Mouse (Mus musculus): ENCODE data around the gene Igfbpl1. TPM values are rescaled to one million over a fixed set of nuclear protein-coding genes. Genes with fewer than 3 reads are reported as not detected.

The Igfbpl1 gene
- polyA plus RNA-seq, 1 experiment, result 0.42 TPM

DNA sequence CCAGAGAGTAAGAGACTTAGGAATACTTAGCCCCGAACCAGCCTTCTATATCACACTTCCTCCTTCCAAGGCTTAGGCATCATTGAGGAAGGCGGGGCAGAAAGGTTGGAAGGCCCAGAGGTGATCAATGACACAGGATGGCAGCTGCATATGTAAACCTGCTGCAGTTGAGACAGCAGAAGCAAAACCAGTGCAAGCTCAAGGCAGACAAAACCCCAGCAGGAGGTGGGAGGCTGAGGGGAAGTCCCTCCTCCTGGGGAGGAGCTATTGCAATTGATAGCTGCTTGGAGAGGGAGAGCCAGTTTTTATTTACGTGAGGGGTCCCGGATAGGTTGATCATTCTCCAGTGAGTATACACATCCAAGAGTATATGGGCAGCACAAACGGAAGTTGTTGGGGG is 6.7 kb upstream of the Igfbpl1 start:
- WGBS, result 36% methylated on average over 5 of the region's 5 CpGs
- no peaks in the 10 kb centered on the region for H3K4me1 ChIP-seq (ENCODE audit: control insufficient read depth, insufficient read depth, insufficient read length, low read length)
- no peaks in the 10 kb centered on the region for H3K36me3 ChIP-seq (ENCODE audit: control insufficient read depth, insufficient read depth, low read length)
- no peak overlapping the region for H3K4me3 ChIP-seq (ENCODE audit: low read depth, low read length)
- TF ChIP-seq CTCF (IDR thresholded peaks at IDR 0.05; ENCODE audit: extremely low read depth, insufficient read length, insufficient replicate concordance, low read depth, low read length) (no peak), POLR2A (IDR thresholded peaks at IDR 0.05; ENCODE audit: low read depth, low read length) (no peak)
- H3K27ac ChIP-seq (ENCODE audit: insufficient read depth, low read depth, low read length), result no peak overlapping the region
- peaks cover 3% of the 10 kb centered on the region; the same call in 1 of the 2 replicates for H3K27me3 ChIP-seq (ENCODE audit: control insufficient read depth, insufficient read depth, low read length)

DNA sequence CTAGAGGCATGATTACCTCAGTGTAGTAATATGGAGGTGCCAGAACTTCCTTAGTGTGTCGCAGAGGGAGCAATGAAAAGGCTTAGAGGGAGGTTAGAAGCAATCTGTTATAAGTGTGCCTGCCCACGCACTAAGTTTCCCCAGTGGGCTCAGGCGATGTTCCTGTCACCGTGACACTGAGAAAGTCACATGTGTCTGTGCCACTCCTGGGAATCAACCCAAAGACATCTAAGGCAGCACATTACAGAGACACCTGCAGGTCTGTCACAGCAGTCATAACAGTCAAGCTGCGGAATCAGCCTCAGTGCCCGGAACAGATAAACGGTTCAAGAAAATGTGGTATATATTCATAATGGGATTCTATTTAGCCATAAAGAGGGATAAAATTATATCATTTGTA is 5.3 kb upstream of the Igfbpl1 start:
- TF ChIP-seq POLR2A (IDR thresholded peaks at IDR 0.05; ENCODE audit: low read depth, low read length), result no peak
- TF ChIP-seq CTCF (IDR thresholded peaks at IDR 0.05; ENCODE audit: extremely low read depth, insufficient read length, insufficient replicate concordance, low read depth, low read length), result no peak
- H3K27ac ChIP-seq (ENCODE audit: insufficient read depth, low read depth, low read length), result no peak overlapping the region
- H3K4me1 ChIP-seq (ENCODE audit: control insufficient read depth, insufficient read depth, insufficient read length, low read length), result no peaks in the 10 kb centered on the region
- H3K36me3 ChIP-seq (ENCODE audit: control insufficient read depth, insufficient read depth, low read length), result no peaks in the 10 kb centered on the region
- H3K4me3 ChIP-seq (ENCODE audit: low read depth, low read length), result no peak overlapping the region
- H3K27me3 ChIP-seq (ENCODE audit: control insufficient read depth, insufficient read depth, low read length), result peaks cover 7% of the 10 kb centered on the region; the same call in 1 of the 2 replicates
- WGBS, result 91% methylated on average over 7 of the region's 7 CpGs

DNA sequence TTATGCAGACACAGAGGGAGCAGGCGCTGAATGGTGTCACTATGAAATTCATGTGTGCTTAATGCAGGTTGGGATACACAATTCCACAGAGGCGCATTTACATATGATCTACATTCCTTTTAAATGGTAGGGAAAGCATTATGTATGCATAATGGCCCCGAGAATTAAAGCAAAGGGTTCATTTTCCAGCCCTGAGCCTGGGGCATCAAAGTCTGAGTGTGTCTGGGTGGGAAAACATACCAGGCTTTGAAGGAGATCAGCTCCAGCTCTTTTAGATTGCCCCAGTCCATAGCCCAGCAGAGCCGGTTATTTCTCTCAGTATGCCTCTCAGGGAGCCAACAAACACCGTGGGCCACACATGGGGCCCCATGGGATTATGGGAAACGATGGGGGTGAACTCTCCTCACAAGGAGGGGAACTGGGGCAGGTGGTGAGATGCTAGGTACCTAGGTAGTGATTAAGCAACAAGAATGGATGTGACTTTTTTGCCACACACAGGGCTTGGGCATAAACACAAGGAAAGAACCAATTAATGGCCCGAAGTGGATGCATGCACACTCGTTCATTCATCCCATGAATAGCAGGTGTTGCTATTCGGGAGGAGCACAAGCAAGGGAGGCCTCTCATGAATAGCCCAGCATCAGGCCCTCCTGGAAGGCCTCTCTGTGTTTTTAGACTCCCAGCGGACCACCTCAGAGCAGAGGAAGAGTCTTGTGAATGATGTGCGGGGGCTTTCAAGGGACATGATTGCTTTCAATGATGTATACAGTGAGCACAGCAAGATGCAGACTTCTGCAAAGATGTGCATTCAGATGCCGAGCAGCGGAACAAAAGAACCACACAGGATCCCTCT is 3.4 kb upstream of the Igfbpl1 start:
- TF ChIP-seq POLR2A (IDR thresholded peaks at IDR 0.05; ENCODE audit: low read depth, low read length) (no peak), CTCF (IDR thresholded peaks at IDR 0.05; ENCODE audit: extremely low read depth, insufficient read length, insufficient replicate concordance, low read depth, low read length) (no peak)
- WGBS, result 71% methylated on average over 13 of the region's 13 CpGs
- H3K36me3 ChIP-seq (ENCODE audit: control insufficient read depth, insufficient read depth, low read length), result no peaks in the 10 kb centered on the region
- H3K4me3 ChIP-seq (ENCODE audit: low read depth, low read length), result no peak overlapping the region
- H3K4me1 ChIP-seq (ENCODE audit: control insufficient read depth, insufficient read depth, insufficient read length, low read length), result no peaks in the 10 kb centered on the region
- H3K27ac ChIP-seq (ENCODE audit: insufficient read depth, low read depth, low read length), result no peak overlapping the region
- peaks cover 20% of the 10 kb centered on the region for H3K27me3 ChIP-seq (ENCODE audit: control insufficient read depth, insufficient read depth, low read length)

DNA sequence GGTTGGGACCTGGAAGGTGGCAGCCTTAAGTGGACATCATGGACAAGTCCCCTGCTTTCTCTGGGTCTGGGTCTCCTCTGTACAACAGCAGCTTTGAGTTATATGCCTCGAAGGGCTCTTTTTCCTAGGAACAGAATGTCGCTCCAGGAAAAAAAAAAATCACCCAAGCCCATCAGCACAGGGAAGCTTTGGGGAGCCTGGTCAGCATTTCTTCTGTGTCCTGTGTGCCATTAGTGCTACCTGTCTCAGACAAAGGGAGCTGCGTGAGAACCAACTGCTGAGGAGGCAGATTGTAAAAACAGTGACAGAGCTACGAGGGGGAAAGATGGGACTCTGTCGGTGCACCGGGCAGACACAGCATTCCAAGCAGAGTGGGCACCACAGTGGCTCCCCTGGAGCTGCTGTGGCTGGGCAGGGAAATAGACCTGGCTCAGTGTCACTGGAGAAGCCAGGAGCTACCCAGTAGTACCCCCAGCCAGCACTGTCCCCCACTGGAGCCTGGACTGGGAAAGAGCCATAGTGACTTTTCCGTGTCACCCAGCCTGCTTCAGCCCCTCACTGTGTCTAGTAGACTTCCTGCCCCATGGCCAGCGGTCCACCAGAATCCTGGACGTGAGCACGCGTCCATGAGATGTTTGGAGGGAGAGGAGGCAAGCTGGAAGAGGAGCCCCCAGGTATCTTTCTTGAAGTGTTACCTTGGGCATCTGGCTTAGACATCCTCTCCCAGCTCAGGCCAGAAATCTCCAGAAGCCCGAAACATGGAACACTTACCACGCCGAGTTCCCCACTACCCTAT is 1.8 kb downstream of the Igfbpl1 start:
- Histone ChIP-seq H3K27me3 (ENCODE audit: control insufficient read depth, insufficient read depth, low read length) (peaks cover 24% of the 10 kb centered on the region), H3K4me1 (ENCODE audit: control insufficient read depth, insufficient read depth, insufficient read length, low read length) (no peaks in the 10 kb centered on the region; the same call in 1 of the 2 replicates), H3K4me3 (ENCODE audit: low read depth, low read length) (no peak overlapping the region), H3K36me3 (ENCODE audit: control insufficient read depth, insufficient read depth, low read length) (no peaks in the 10 kb centered on the region), H3K27ac (ENCODE audit: insufficient read depth, low read depth, low read length) (no peak overlapping the region)
- 43% methylated on average over 14 of the region's 14 CpGs for WGBS
- TF ChIP-seq POLR2A (IDR thresholded peaks at IDR 0.05; ENCODE audit: low read depth, low read length) (no peak), CTCF (IDR thresholded peaks at IDR 0.05; ENCODE audit: extremely low read depth, insufficient read length, insufficient replicate concordance, low read depth, low read length) (no peak)

DNA sequence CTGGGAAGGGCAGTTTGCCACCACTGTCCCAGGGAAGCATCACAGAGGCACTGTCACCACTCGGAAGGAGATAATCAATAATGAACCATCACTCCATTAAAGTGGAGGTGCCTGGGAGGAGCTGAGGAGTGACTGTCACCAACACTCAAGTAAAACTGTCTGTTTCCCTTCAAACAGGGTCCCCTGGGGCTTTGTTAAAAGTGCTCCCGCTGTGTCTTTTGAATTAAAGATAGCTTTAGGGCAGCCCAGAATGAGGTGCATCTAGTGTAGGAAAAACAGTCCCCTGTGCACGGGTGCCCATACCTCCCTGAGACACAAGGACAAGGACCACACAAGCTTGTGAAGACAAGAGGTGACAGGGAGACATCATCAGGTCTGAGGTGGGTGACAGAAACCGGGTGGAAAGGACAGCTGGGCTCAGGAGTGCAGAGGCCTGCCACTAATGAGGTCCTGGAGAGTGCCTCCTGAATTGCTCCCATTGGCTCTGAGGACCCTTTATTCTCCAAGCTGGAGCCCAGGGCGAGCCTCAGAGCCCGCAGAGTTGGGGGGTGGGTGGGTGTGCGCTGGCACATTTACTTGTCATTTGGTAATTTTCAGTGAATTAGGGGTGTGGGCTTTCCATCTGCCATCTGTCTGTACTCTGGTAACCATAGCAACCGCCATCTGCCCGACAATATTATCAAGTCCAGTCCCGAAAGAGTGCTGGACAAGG is 2.5 kb downstream of the Igfbpl1 start:
- peaks cover 24% of the 10 kb centered on the region for H3K27me3 ChIP-seq (ENCODE audit: control insufficient read depth, insufficient read depth, low read length)
- 29% methylated on average over 10 of the region's 10 CpGs for WGBS
- TF ChIP-seq POLR2A (IDR thresholded peaks at IDR 0.05; ENCODE audit: low read depth, low read length) (no peak), CTCF (IDR thresholded peaks at IDR 0.05; ENCODE audit: extremely low read depth, insufficient read length, insufficient replicate concordance, low read depth, low read length) (no peak)

DNA sequence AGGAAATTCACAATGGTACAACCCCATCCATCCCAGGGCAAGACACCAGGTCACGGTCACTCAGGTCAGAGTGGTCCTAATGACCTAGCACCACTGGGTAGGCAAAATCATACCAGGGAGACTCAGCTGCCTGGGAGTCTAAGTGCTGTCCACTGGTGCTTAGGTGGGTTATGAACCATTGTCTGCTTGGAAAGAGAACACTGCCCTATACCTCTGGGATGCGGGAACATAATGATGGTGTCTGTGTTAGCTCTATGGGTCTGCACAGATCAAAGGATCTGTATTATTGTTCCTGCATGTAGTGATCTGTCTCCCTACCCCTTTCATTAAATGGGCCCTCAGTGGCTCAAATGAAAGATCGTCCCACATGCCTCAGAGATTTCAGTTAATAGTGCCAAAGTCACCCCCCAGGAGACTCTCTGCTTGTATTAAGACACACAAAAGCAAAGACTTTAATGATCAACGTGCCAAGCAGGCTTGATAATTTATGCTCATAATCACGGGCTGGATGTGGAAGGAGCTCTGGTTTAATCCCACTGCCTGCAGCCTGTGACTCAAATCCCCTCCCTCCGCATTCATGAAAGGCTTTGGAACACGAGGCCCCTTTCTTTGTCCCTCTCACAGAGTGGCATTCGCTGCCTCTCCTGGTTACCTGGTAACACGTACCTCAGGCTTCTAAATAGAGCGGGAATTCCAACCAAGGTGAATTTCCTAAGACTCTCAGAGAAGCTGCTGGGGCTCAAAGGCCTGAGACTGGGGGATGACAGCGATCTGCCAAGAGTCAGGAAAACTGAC is 3.7 kb downstream of the Igfbpl1 start:
- WGBS, result 74% methylated on average over 11 of the region's 11 CpGs
- Histone ChIP-seq H3K27ac (ENCODE audit: insufficient read depth, low read depth, low read length) (no peak overlapping the region), H3K4me1 (ENCODE audit: control insufficient read depth, insufficient read depth, insufficient read length, low read length) (peaks cover 3% of the 10 kb centered on the region; the same call in 1 of the 2 replicates), H3K4me3 (ENCODE audit: low read depth, low read length) (no peak overlapping the region), H3K27me3 (ENCODE audit: control insufficient read depth, insufficient read depth, low read length) (peaks cover 17% of the 10 kb centered on the region), H3K36me3 (ENCODE audit: control insufficient read depth, insufficient read depth, low read length) (no peaks in the 10 kb centered on the region)
- TF ChIP-seq CTCF (IDR thresholded peaks at IDR 0.05; ENCODE audit: extremely low read depth, insufficient read length, insufficient replicate concordance, low read depth, low read length), result no peak
- no peak for TF ChIP-seq POLR2A (IDR thresholded peaks at IDR 0.05; ENCODE audit: low read depth, low read length)

More for the DNA sequence above, 2.5 kb downstream of the Igfbpl1 start:
- H3K27ac ChIP-seq (ENCODE audit: insufficient read depth, low read depth, low read length), result no peak overlapping the region
- peaks cover 2% of the 10 kb centered on the region; the same call in 1 of the 2 replicates for H3K4me1 ChIP-seq (ENCODE audit: control insufficient read depth, insufficient read depth, insufficient read length, low read length)
- no peaks in the 10 kb centered on the region for H3K36me3 ChIP-seq (ENCODE audit: control insufficient read depth, insufficient read depth, low read length)
- H3K4me3 ChIP-seq (ENCODE audit: low read depth, low read length), result no peak overlapping the region

Measured in small intestine, adult 2 months (tissue).